Mouse (Mus musculus) erythroblast, embryonic 14.5 days (primary cell): ENCODE data around the gene Pramef12. TPM values are rescaled to one million over a fixed set of nuclear protein-coding genes. Genes with fewer than 3 reads are reported as not detected.
"Not testable (repeated sequence)": the region's sequence is repeated elsewhere in the genome, so short reads cannot be mapped to it uniquely, and the experiment has no call there.

Experiments used
- H3K27me3 ChIP-seq: 2 replicates; pipeline ENCODE4 v1.6.1; 2012; ENCODE audit warnings: inconsistent platforms; ENCODE audit not compliant: control insufficient read depth
- H3K36me3 ChIP-seq: 2 replicates; pipeline ENCODE4 v1.6.1; 2012; ENCODE audit warnings: mild to moderate bottlenecking, inconsistent platforms; ENCODE audit not compliant: control insufficient read depth
- H3K4me1 ChIP-seq: 2 replicates; pipeline ENCODE4 v1.6.1; 2012; ENCODE audit warnings: inconsistent platforms; ENCODE audit not compliant: control insufficient read depth
- H3K4me3 ChIP-seq: replicated peaks from 2 replicates; pipeline ENCODE3; 2012; ENCODE audit warnings: moderate library complexity, mild to moderate bottlenecking, inconsistent platforms
- H3K9me3 ChIP-seq: 2 replicates; pipeline ENCODE4 v1.6.1; 2012; ENCODE audit warnings: low read length, inconsistent platforms, mixed read lengths; ENCODE audit not compliant: control insufficient read depth
- GATA1 ChIP-seq: IDR thresholded peaks from 2 replicates; pipeline ENCODE4 v1.6.1; 2012; ENCODE audit warnings: low read length, inconsistent platforms, mixed read lengths
- TAL1 ChIP-seq: IDR thresholded peaks from 3 replicates; pipeline ENCODE4 v1.6.1; 2012; ENCODE audit warnings: low read length, inconsistent platforms, mixed read lengths
- polyA plus RNA-seq: library from polyadenylated mRNA; stranded (reverse); fragments of >175 nt; gene quantifications from 2 replicates; pipeline ENCODE4 v1.2.3, GENCODE M21; 2012

Gene Pramef12
- polyA plus RNA-seq, 1 experiment, result not detected

DNA sequence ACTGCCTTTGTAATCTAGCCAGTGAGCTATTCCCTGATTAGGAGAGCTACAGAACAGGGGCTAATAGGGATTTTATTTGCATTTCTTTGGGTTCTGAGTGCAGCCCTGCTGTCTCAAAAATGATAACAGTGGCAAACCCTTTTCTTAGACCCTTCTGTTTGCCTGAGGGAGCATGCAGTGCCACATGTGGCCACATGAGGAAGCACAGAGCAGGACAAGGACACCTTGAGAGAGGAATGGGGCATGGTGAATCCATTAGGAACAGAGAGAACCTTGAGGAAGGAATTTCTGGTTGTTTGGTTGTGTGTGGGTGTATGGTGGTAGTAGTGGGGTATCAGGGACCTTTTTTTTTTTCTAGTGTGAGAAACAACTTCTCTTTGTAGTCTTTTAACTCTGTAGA is 12.4 kb upstream of the Pramef12 start:
- Histone ChIP-seq H3K4me3 (no peak overlapping the region), H3K27me3 (no peaks in the 10 kb centered on the region), H3K4me1 (no peaks in the 10 kb centered on the region), H3K9me3 (no peaks in the 10 kb centered on the region), H3K36me3 (no peaks in the 10 kb centered on the region)
- TF ChIP-seq GATA1 (no peak), TAL1 (no peak)

DNA sequence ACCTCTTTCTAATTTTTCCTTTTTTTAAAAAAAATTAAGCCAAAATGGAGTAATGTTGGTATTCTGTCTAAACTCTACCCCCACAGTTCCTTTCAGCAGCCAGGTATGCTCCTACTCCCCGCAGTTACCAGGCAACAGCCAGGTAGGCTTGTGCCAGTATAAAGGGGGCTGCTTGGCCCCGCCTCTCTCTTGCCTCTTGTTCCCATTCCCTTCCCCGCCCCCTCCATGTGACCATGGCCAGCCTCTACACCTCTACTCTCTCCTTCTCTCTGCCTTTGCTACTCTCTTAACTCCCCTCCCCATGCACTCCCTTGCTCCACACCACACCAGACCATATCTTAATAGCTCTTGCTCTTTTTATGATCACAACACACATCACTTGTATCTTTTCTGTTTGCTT is 2.0 kb downstream of the Pramef12 start:
- no peaks in the 10 kb centered on the region for H3K36me3 ChIP-seq
- H3K4me3 ChIP-seq, result no peak overlapping the region
- H3K27me3 ChIP-seq, result no peaks in the 10 kb centered on the region
- no peaks in the 10 kb centered on the region for H3K4me1 ChIP-seq
- no peaks in the 10 kb centered on the region for H3K9me3 ChIP-seq
- TF ChIP-seq TAL1, result no peak
- no peak for TF ChIP-seq GATA1

- H3K27me3 ChIP-seq, result no peaks in the 10 kb centered on the region
- H3K9me3 ChIP-seq, result no peaks in the 10 kb centered on the region
- TF ChIP-seq TAL1, result no peak
- no peak for TF ChIP-seq GATA1
- no peaks in the 10 kb centered on the region for H3K4me1 ChIP-seq
- no peak overlapping the region for H3K4me3 ChIP-seq
- no peaks in the 10 kb centered on the region for H3K36me3 ChIP-seq
Observed at GRCm38 (mm10) chr4:144404456-144405086, 3.7 kb downstream of the Pramef12 start.

- H3K36me3 ChIP-seq, result no peaks in the 10 kb centered on the region
- no peaks in the 10 kb centered on the region for H3K27me3 ChIP-seq
- no peaks in the 10 kb centered on the region for H3K9me3 ChIP-seq
- TF ChIP-seq GATA1 (no peak), TAL1 (no peak)
- H3K4me1 ChIP-seq, result no peaks in the 10 kb centered on the region
- no peak overlapping the region for H3K4me3 ChIP-seq
Observed at GRCm38 (mm10) chr4:144402712-144403111, 5.6 kb downstream of the Pramef12 start.

GRCm38 (mm10) chr4:144396316-144396715 is 11.9 kb downstream of the Pramef12 start:
- TF ChIP-seq TAL1, result no peak
- no peak for TF ChIP-seq GATA1
- Histone ChIP-seq H3K4me1 (no peaks in the 10 kb centered on the region), H3K36me3 (no peaks in the 10 kb centered on the region), H3K4me3 (no peak overlapping the region), H3K9me3 (peaks cover 7% of the 10 kb centered on the region), H3K27me3 (no peaks in the 10 kb centered on the region)

- Histone ChIP-seq H3K27me3 (no peaks in the 10 kb centered on the region), H3K4me3 (no peak within 1 kb of the TSS), H3K4me1 (no peaks in the 10 kb centered on the region), H3K9me3 (peaks cover 10% of the 10 kb centered on the region), H3K36me3 (no peaks in the 10 kb centered on the region)
- TF ChIP-seq TAL1, result no peak
- no peak for TF ChIP-seq GATA1
Observed at GRCm38 (mm10) chr4:144377911-144378310, 30.4 kb downstream of the Pramef12 start, which contains the start of gene Pramef20. Gene Pramef20 (minus strand): TSS chr4:144377933.

- not testable (repeated sequence) for H3K4me3 ChIP-seq, H3K4me1 ChIP-seq, H3K36me3 ChIP-seq, H3K27me3 ChIP-seq, H3K9me3 ChIP-seq
Observed at GRCm38 (mm10) chr4:144357642-144358041, 50.6 kb downstream of the Pramef12 start, which contains the start of gene Gm13119. Gene Gm13119 (plus strand): TSS chr4:144357942.

Other genes starting within 250 kb of the Pramef12 start
- gene Oog3, start 245.8 kb downstream of the Pramef12 start, polyA plus RNA-seq, result not detected in 2 replicates
- gene Oog2, start 217.7 kb downstream of the Pramef12 start, polyA plus RNA-seq, result not detected in 2 replicates
- not detected in 2 replicates for gene C87977, start 195.1 kb downstream of the Pramef12 start, polyA plus RNA-seq
- gene Pramel5, start 128.0 kb downstream of the Pramef12 start, polyA plus RNA-seq, result not detected in 2 replicates
- not detected in 2 replicates for gene Gm13128, start 78.2 kb downstream of the Pramef12 start, polyA plus RNA-seq
- not detected in 2 replicates for gene Gm13119, start 50.5 kb downstream of the Pramef12 start, polyA plus RNA-seq
- not detected in 2 replicates for gene Pramef20, start 30.5 kb downstream of the Pramef12 start, polyA plus RNA-seq
- gene 1700012P22Rik, start 30.3 kb upstream of the Pramef12 start, polyA plus RNA-seq, result not detected in 2 replicates
- not detected in 2 replicates for gene Gm9944, start 44.9 kb upstream of the Pramef12 start, polyA plus RNA-seq
- not detected in 2 replicates for gene Aadacl3, start 55.3 kb upstream of the Pramef12 start, polyA plus RNA-seq
- not detected in 2 replicates for gene 9430007A20Rik, start 111.4 kb upstream of the Pramef12 start, polyA plus RNA-seq
- gene Gm13124, start 156.7 kb upstream of the Pramef12 start, polyA plus RNA-seq, result not detected in 2 replicates
- gene Aadacl4, start 205.2 kb upstream of the Pramef12 start, polyA plus RNA-seq, result not detected in 2 replicates